Mouse (Mus musculus): Measurements from ENCODE around the gene Prrc2a. TPM values are rescaled to one million over a fixed set of nuclear protein-coding genes. Genes with fewer than 3 reads are reported as not detected.

Gene Prrc2a
- polyA plus RNA-seq, 1 experiment: 344 TPM

Other genes with a start within 250 kb of the Prrc2a start
- gene Neu1, start 233.6 kb downstream of the Prrc2a start, polyA plus RNA-seq (2012; rRNA removed; ENCODE audit: low replicate concordance): 48.4 and 54.9 TPM in 2 replicates
- gene Hspa1b, start 205.7 kb downstream of the Prrc2a start, polyA plus RNA-seq (2012; rRNA removed; ENCODE audit: low replicate concordance): 43.1 and 146 TPM in 2 replicates
- gene Gm20481, start 195.0 kb downstream of the Prrc2a start, polyA plus RNA-seq (2012; rRNA removed; ENCODE audit: low replicate concordance): 0.30 TPM in 1 of 2 replicates, not detected in the other
- gene Hspa1a, start 192.7 kb downstream of the Prrc2a start, polyA plus RNA-seq (2012; rRNA removed; ENCODE audit: low replicate concordance): 17.7 and 42.4 TPM in 2 replicates
- gene Hspa1l, start 192.2 kb downstream of the Prrc2a start, polyA plus RNA-seq (2012; rRNA removed; ENCODE audit: low replicate concordance): 0.30 and 3.0 TPM in 2 replicates
- gene Lsm2, start 183.0 kb downstream of the Prrc2a start, polyA plus RNA-seq (2012; rRNA removed; ENCODE audit: low replicate concordance): 75.4 and 108 TPM in 2 replicates
- gene Vars, start 163.9 kb downstream of the Prrc2a start, polyA plus RNA-seq (2012; rRNA removed; ENCODE audit: low replicate concordance): 197 and 475 TPM in 2 replicates
- gene Vwa7, start 148.3 kb downstream of the Prrc2a start, polyA plus RNA-seq (2012; rRNA removed; ENCODE audit: low replicate concordance): 1.4 and 3.9 TPM in 2 replicates
- gene Sapcd1, start 136.9 kb downstream of the Prrc2a start, polyA plus RNA-seq (2012; rRNA removed; ENCODE audit: low replicate concordance): 1.7 and 2.0 TPM in 2 replicates
- gene Msh5, start 118.2 kb downstream of the Prrc2a start, polyA plus RNA-seq (2012; rRNA removed; ENCODE audit: low replicate concordance): 4.2 and 4.8 TPM in 2 replicates
- gene Clic1, start 114.9 kb downstream of the Prrc2a start, polyA plus RNA-seq (2012; rRNA removed; ENCODE audit: low replicate concordance): 110 and 121 TPM in 2 replicates
- gene Ddah2, start 105.9 kb downstream of the Prrc2a start, polyA plus RNA-seq (2012; rRNA removed; ENCODE audit: low replicate concordance): 58.1 and 90.9 TPM in 2 replicates
- 1.5 and 25.2 TPM in 2 replicates for gene Ly6g6c, start 99.5 kb downstream of the Prrc2a start, polyA plus RNA-seq (2012; rRNA removed; ENCODE audit: low replicate concordance)
- 0.67 and 0.80 TPM in 2 replicates for gene Mpig6b, start 98.7 kb downstream of the Prrc2a start, polyA plus RNA-seq (2012; rRNA removed; ENCODE audit: low replicate concordance)
- 5.7 and 9.0 TPM in 2 replicates for gene Ly6g6e, start 88.0 kb downstream of the Prrc2a start, polyA plus RNA-seq (2012; rRNA removed; ENCODE audit: low replicate concordance)
- gene Ly6g6d, start 86.8 kb downstream of the Prrc2a start, polyA plus RNA-seq (2012; rRNA removed; ENCODE audit: low replicate concordance): 1.1 and 2.2 TPM in 2 replicates
- gene Ly6g6f, start 79.3 kb downstream of the Prrc2a start, polyA plus RNA-seq (2012; rRNA removed; ENCODE audit: low replicate concordance): 0.19 TPM in 1 of 2 replicates, not detected in the other
- 200 and 293 TPM in 2 replicates for gene Abhd16a, start 75.6 kb downstream of the Prrc2a start, polyA plus RNA-seq (2012; rRNA removed; ENCODE audit: low replicate concordance)
- gene Ly6g5c, start 56.6 kb downstream of the Prrc2a start, polyA plus RNA-seq (2012; rRNA removed; ENCODE audit: low replicate concordance): not detected in 2 replicates
- 3.5 and 4.4 TPM in 2 replicates for gene Ly6g5b, start 49.5 kb downstream of the Prrc2a start, polyA plus RNA-seq (2012; rRNA removed; ENCODE audit: low replicate concordance)
- 16.3 and 24.8 TPM in 2 replicates for gene Gpank1, start 43.4 kb downstream of the Prrc2a start, polyA plus RNA-seq (2012; rRNA removed; ENCODE audit: low replicate concordance)
- 376 and 470 TPM in 2 replicates for gene Csnk2b, start 42.8 kb downstream of the Prrc2a start, polyA plus RNA-seq (2012; rRNA removed; ENCODE audit: low replicate concordance)
- 8.7 and 9.2 TPM in 2 replicates for gene D17H6S53E, start 38.5 kb downstream of the Prrc2a start, polyA plus RNA-seq (2012; rRNA removed; ENCODE audit: low replicate concordance)
- gene Apom, start 32.8 kb downstream of the Prrc2a start, polyA plus RNA-seq (2012; rRNA removed; ENCODE audit: low replicate concordance): 0.16 and 0.93 TPM in 2 replicates
- 203 and 278 TPM in 2 replicates for gene Bag6, start 29.7 kb downstream of the Prrc2a start, polyA plus RNA-seq (2012; rRNA removed; ENCODE audit: low replicate concordance)
- gene Aif1, start 11.2 kb upstream of the Prrc2a start, polyA plus RNA-seq (2012; rRNA removed; ENCODE audit: low replicate concordance): 2.8 and 5.7 TPM in 2 replicates
- 48.2 and 60.4 TPM in 2 replicates for gene Lst1, start 23.5 kb upstream of the Prrc2a start, polyA plus RNA-seq (2012; rRNA removed; ENCODE audit: low replicate concordance)
- gene Ltb, start 29.5 kb upstream of the Prrc2a start, polyA plus RNA-seq (2012; rRNA removed; ENCODE audit: low replicate concordance): 118 and 400 TPM in 2 replicates
- gene Tnf, start 37.1 kb upstream of the Prrc2a start, polyA plus RNA-seq (2012; rRNA removed; ENCODE audit: low replicate concordance): 7.1 and 9.9 TPM in 2 replicates
- 12.2 and 19.0 TPM in 2 replicates for gene Lta, start 40.5 kb upstream of the Prrc2a start, polyA plus RNA-seq (2012; rRNA removed; ENCODE audit: low replicate concordance)
- 0.80 and 4.0 TPM in 2 replicates for gene Gm16181, start 55.9 kb upstream of the Prrc2a start, polyA plus RNA-seq (2012; rRNA removed; ENCODE audit: low replicate concordance)
- 6.5 and 11.8 TPM in 2 replicates for gene Atp6v1g2, start 68.8 kb upstream of the Prrc2a start, polyA plus RNA-seq (2012; rRNA removed; ENCODE audit: low replicate concordance)
- gene Nfkbil1, start 70.9 kb upstream of the Prrc2a start, polyA plus RNA-seq (2012; rRNA removed; ENCODE audit: low replicate concordance): 10.2 and 38.6 TPM in 2 replicates
- gene Ddx39b, start 76.8 kb upstream of the Prrc2a start, polyA plus RNA-seq (2012; rRNA removed; ENCODE audit: low replicate concordance): 265 and 272 TPM in 2 replicates
- 1,785 and 2,234 TPM in 2 replicates for gene H2-D1, start 97.8 kb upstream of the Prrc2a start, polyA plus RNA-seq (2012; rRNA removed; ENCODE audit: low replicate concordance)
- 0.06 and 0.08 TPM in 2 replicates for gene H2-Q1, start 155.5 kb upstream of the Prrc2a start, polyA plus RNA-seq (2012; rRNA removed; ENCODE audit: low replicate concordance)
- gene H2-Q2, start 177.3 kb upstream of the Prrc2a start, polyA plus RNA-seq (2012; rRNA removed; ENCODE audit: low replicate concordance): 2.9 and 3.9 TPM in 2 replicates
- 138 and 275 TPM in 2 replicates for gene H2-Q4, start 214.7 kb upstream of the Prrc2a start, polyA plus RNA-seq (2012; rRNA removed; ENCODE audit: low replicate concordance)

Measured in mammary gland, adult 2 months (tissue).